Mouse (Mus musculus): ENCODE results near the gene Cep170.

The Cep170 gene

DNA sequence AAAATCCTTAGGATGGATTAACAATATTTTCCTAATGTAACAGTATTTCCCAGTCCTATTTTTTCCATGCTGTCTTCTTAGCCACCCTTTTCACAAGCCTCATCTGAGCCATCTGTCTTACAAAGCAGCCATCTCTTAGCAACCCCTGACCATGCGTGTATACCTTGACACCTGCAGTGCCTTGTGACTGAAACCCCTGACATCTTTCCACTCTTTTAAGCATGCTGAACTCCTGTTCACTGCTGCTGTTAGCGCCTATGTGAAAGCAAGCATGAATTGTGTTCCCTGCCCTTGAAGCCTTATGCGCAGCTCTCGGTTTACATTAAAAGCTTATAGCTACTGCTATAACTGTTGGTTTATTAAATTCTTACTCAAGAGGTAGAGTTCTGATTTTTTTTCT, 11.2 kb upstream of the Cep170 start:
- DNase-seq (ENCODE audit: extremely low spot score): no peak

DNA sequence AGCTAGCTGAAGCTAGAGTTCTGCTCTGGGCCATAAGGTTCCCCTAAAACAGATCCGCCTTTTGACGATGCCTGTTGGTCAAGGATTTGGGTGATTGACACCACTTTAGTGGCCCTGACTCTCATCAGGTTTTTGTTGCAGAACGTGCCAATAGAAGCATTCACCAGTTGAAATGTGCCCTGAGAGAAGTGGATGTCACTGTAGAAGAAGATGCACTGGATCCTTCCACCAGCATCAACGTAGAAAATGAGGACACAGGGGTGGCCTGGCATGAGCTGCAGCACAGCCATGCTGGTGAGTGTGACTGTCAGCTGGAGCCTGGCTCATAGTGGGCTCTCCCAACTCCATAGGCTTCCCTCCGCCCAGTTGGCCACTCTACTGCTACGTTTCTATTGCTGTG, 10.7 kb upstream of the Cep170 start:
- DNase-seq (ENCODE audit: extremely low spot score): no peak

DNA sequence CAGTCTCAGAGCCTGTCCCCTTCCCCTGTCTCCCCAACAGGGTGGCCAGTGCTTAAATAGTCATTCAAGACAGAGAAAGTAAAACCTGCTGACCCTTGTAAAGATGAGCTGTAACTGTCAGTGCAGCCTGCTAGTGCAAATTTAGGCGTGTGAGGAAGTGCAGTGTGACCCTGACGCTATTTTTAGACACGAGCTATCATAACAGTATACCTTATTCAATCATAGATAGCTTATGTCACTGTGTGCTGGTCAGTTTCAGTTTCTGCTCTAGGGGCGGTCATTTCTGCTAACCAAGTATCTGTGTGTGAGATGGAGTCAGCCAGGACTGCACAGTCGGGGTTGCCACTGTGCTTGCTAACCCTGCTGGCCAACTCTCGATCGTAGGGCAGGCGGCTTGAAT, 10.0 kb upstream of the Cep170 start:
- no peak for DNase-seq (ENCODE audit: extremely low spot score)

DNA sequence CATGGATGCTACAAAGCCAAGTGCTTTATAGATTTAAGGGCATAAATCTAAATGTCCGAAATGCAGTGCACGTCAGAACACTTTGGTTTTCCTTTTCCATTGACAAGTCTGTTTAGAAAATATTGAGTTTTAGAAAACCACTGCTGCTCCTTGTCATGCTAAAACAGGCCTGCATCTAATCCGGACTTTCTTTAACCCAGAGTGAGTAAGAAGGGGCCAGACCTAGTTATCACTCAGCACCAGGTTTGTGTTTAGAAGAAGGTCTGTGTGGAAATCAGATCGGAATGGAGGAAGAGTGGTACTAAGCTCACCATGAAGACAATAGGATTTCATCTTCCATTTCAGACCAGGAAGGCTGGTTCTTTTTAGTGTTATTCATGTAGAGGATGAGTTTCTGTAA, 9.1 kb upstream of the Cep170 start:
- no peak for DNase-seq (ENCODE audit: extremely low spot score)

DNA sequence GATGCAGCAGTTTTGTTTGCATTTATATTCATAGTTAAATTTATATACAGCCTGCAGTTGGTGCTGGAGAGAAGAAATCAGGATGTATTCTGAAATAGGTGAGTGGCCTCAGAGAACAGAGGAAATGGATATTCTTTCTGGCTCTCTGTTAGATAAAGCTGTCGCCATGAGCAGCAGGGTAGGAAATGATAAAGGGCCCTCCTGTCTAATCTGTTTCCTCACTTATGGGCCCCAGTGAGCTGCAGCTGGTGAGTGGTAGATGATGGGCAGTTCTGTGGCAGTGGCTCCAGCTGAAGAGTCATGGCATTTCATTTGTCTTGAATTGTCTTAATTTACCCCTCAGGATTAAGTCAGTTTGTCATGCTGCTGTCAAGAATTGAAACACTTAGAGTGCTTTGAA, 8.1 kb upstream of the Cep170 start:
- DNase-seq (ENCODE audit: extremely low spot score): no peak

DNA sequence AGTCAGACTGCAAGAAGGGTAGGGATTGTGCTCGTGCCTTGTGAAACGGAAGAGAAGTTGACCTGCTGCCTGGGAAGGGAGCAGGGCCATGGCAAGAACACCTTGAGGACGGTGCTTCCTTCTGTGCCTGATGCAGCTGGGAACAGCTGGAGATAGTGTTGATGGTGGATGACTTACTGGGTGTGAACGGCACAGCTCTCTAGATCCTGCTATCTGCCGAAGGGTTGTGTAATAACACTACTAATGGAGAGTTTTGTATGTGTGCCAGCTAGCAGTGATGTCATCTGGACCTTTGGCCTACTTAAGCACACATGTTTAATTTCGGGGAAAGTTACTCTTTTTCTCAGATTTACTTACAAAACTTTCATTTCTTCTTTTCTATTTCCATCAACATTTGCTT, 4.9 kb upstream of the Cep170 start:
- DNase-seq (ENCODE audit: extremely low spot score): no peak

DNA sequence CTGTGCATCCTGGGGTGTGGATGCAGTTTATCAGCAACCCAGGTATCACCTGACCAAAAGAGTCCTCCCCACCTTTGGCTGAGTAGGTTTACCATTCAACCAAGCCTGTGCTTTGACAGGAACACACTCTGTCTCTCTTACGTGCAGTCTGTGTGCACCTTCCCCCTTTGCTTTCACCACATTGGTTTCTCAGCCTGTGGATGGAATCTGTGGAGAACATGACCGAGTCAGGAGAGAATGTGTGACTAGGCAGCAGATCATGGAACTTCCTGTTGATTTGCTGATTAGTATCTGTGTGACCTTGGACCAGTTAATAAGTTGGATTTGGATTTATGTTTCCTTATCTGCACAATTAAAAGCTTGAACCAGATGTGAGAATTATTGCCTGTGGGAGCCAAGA, 4.3 kb upstream of the Cep170 start:
- DNase-seq (ENCODE audit: extremely low spot score): no peak

DNA sequence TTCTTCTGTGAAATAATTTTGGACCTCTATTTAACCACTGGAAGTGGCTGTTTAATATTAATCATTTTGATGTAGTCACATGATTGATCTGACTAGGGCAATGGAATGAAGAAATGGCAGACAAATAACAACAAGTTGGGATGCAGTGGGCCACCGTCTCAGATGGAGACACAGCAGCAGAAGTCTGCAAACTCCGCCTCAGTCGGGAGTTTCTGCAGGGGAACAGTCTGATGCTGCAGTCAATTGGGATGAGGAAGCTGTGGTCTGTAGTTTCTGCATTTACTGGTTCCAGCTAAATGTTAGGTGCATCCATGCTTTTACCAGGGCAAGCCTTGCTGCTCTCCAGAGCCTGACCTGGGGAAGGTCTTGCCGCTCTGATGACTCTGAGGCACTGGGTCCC, 2.9 kb upstream of the Cep170 start:
- no peak for DNase-seq (ENCODE audit: extremely low spot score)

DNA sequence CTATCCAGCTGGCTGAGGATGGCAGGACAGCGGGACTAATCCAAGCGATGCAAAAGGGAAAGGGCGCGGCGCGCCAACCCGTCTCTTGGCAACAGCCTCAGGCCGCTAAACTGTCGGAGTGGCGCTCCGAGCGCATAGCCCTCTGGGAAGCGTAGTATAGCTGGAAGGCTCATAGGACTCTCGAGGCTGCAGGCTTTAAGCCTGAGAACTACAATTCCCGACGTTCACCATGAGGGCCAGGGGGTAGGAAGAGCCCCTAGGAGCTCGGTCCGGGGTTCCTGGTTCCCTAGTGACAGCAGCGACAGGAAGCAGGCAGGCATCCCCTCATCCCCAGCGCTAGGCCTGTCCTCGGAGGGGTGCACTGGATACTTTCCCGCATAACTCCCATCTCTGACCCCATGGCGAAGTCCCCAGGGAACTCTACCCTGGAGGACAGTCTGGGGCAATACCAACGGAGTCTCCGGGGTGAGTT, 760 bp upstream of the Cep170 start, which contains the start of gene Sdccag8:
Gene Sdccag8, plus strand, starts transcription at position 70 of the 472 bp plus-strand sequence.
- DNase-seq (ENCODE audit: extremely low spot score): peak; percentile 88

DNA sequence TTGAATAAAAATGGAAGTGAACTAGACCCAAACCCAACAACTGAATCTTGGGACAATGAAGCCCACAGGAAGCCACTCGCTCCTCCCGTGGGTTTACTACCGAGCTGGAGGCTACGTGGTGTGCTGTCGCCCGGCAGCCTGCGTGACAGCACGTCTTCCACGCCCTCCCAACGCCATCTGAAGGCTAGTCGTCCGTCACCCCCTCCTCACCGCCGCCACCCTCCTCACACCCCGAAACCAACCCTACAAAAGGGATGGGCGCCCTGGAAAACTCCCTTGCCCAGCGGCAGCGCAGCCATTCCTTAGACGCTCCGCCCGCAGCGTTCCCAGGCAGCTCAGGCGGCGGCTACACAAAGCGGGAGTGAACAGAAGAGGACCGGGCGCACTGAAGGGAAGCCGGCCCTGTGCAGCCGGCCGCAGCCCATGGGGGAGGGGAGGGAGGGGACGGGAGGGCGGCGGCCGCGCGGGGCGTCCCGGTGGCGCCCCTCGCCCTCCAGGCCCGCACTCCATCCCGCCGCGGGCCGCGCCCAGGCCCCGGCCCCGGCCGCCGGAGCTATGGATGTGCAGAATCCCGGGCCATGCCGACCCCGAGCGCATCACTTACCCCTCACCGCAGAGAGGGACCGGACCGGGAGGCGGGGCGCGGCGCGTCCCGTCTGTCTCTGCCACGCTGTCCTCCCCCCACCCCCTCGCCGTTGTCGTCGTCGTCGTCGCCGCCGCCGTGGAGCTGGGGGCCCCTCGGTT, 403 bp downstream of the Cep170 start:
- peak; percentile 78 for DNase-seq (ENCODE audit: extremely low spot score)

DNA sequence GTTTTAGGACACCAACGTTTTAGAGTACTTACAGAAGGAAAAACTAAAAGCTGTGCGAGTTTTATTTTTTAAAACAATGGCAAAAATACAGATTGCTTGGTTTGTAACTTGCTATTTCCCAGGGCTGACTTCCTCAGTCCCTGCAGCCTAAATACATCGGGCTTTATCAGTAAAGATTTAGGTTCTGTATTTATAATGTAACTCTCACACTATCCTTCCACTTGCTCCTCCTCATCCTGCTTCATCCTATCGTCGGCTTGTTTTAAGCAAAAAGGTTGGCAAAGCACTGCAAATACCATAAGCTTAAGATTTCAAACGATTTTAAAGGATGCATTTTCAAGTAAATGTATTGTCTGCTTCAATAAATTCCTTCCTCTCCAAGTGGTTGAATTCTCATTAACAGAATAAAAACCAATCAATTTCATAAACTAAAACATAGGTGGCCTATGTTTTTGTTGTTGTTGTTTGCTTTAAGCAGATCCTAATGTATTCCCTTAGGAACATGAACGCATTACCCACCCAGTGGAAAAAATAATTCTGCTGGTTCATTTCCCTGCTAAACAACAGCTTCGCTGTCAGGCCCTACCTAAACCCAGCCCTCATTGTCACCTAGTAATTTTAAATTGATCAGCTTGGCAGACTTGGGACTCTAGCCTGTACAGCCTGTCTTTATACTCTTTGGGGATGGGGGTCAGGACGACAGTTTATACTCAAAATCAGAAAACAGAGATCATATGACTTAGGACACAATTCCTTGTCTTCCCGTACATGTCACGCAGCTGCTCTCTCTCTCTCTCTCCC, 1.2 kb downstream of the Cep170 start:
- no peak for DNase-seq (ENCODE audit: extremely low spot score)

DNA sequence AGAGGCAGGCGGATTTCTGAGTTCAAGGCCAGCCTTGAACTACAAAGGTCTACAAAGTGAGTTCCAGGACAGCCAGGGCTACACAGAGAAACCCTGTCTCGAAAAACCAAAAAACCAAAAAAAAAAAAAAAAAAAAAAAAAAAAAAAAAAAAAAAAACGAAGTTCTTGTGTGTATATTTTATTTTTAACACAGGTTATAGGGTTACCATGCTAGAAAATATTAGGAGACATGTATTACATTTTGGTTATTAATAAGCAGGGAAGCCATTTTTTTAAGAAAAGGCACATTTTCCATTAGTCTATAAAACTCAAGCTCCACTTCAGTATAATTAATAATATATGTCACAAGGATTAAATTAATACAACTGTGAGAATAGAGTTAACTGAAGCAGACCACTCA, 2.0 kb downstream of the Cep170 start:
- no peak for DNase-seq (ENCODE audit: extremely low spot score)

DNA sequence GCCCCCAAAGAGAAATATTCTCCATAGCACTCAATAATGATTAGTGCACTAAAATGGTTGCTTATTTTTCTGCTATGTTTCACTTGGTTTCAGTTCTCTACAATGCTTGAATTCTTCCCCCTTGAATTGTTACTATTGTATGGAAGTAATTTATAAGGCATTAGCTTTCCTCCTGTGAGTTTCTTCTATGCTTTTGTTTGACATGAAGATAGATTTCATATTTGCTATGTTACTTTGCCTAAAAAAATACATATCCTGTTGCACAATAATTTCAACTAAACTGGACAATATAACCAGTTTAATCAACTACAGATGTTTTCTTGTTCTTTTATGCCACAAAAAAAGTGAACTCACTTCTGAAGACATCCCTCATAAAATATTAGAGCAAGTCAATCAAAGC, 3.7 kb downstream of the Cep170 start:
- DNase-seq (ENCODE audit: extremely low spot score): no peak

DNA sequence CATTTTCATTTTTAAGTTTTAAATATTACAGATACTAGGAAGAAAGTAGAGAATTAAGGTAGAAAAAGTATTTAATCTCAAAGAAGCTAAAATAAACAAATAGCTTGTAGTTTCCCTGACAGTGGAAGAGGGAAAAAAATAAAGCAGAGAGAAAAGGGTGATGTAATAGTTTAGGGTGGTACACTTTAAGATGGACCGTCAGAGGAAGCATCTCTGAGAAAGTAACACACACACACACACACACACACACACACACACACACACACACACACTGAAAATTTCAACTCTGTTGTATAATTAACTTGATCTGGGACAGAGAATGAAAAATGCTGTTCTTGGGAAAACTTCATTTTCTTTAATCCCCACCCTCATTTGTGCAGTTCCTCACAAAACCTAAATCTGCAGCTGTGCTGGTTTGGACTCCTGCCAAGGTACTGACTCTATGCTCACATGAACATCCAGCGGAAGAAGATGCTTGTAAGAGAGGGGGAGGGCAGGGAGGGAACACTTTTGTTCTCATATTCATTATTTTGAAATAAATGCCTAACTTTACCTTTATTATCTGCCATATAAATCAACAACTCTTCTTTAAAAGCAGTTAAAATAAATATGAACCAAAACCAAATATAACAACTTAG, 13.0 kb downstream of the Cep170 start:
- no peak for DNase-seq (ENCODE audit: extremely low spot score)

DNA sequence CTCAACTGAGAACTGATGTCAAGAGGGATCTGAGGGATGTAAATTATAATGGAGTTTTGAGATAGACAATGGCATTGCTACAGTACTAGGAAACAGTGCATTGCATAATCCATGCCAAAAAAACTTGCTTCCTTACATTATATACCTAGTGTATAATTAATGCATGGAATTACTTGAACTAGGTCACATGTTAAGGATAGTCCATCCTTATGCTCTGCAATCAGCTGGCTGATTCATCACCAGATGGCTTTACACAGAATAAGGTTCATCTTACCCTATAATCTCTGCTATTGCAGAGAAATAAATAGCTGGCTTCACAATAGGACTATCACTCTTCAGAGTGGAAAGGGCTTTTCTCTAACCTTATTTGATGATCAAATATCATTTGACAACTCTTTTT, 15.2 kb downstream of the Cep170 start:
- DNase-seq (ENCODE audit: extremely low spot score): no peak

DNA sequence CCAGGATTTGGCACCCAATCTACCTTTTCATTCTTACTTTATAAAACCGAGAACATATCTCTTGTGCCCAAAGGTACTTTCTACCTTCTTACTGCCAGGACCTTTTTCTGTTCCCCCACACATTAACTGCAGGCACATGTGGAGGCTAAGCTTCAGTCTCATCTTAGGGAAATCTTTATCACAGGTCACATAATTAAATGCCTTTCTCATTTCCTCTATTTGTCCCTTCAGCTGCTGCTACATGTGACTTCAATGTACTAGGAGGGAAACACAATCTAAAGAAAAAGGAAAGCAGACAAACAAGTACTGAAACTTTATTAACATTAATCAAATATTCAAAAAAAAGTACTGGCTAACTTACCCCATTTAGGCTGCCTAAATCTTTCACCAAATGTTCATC, 21.7 kb downstream of the Cep170 start:
- no peak for DNase-seq (ENCODE audit: extremely low spot score)

DNA sequence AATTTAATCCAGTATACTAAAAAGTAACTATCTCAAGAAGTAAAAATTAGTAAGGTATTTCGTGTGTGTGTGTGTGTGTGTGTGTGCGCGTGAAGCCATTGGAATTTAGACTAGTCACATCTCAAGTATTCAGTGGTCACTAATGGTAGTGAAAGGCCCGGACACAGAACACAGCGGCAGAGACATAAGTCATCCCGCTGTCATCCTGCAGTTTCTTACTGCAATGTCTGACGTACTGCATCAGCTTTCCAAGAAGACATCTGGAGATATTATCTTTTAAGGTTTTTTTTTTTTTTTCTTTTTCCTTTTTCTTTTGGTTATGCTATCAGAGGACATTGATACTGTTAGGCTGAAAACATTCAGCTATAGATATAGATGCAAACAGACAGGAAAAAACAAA, 24.5 kb downstream of the Cep170 start:
- no peak for DNase-seq (ENCODE audit: extremely low spot score)

DNA sequence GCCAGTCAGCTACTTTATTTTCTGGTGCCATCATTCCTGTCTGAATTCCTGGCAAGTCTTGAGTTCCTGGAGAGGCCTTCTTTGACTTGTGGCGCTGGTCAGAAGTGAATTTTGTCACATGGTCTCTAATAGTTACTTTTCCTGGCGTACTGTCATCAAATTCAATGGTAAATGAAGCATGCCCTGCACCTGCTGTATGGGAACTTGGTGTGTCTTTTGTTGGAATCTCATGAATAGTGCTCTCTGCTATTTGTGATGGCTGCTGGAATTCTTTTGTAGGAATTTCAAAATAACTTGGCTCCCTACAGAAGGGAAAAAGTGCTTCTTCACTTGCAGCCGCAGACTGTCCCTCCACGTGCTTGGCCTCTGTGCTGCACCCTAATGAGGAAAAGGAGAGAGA, 39.3 kb downstream of the Cep170 start:
- DNase-seq (ENCODE audit: extremely low spot score): no peak

DNA sequence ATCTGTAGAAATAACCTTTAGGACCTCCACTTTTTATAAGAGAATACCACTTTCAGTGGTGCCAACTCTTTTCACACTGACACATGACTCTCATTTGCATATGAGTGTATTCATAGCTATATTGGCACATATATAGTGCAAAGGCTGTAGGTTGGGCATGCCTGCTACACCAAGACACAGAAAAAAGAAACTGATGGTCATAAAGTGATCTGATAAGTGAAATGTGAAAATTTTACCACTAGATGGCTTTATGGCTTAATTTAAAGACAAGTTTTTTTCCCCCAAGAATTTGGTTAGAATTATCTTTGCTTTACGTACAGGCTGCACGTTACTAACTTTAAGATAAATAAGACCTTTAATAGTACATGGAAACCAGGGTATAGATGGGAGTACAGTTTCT, 51.6 kb downstream of the Cep170 start:
- no peak for DNase-seq (ENCODE audit: extremely low spot score)

DNA sequence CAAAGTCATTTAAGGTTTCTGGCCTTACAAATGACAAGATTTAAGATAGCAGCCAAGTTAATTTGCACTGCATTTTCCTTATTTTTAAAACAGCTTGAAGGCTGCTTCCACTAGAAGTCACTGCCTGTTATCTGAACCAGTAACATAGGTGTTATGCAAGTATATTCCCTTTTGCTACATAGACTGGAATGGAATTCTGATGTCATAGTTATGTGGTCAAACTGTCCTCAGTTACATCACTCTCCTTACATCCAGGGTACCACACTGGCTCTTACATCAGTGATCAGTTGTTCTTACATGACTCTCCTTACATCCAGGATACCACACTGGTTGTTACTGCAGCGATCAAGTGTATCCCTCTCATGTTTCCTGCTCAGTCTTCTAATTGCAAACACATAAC, 53.2 kb downstream of the Cep170 start:
- DNase-seq (ENCODE audit: extremely low spot score): no peak

DNA sequence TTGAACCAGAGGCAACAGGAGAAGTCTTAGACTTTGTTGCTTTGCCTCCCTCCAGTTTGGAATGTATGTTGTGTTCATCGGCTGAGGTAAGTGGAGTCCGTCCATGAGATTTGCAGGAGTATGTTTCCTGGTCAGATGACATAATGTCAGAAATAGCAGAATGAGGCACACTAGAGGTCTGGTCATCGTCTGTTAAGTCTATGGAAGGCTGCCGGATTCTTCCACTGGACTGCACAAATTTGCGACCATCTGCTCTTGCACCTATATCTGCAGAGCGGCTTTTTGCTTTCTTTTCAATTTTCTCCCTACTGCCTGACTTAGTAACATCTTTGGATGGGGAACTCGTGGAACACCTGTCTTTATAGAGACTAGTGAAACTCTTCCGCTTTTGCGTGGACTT, 58.3 kb downstream of the Cep170 start:
- no peak for DNase-seq (ENCODE audit: extremely low spot score)

DNA sequence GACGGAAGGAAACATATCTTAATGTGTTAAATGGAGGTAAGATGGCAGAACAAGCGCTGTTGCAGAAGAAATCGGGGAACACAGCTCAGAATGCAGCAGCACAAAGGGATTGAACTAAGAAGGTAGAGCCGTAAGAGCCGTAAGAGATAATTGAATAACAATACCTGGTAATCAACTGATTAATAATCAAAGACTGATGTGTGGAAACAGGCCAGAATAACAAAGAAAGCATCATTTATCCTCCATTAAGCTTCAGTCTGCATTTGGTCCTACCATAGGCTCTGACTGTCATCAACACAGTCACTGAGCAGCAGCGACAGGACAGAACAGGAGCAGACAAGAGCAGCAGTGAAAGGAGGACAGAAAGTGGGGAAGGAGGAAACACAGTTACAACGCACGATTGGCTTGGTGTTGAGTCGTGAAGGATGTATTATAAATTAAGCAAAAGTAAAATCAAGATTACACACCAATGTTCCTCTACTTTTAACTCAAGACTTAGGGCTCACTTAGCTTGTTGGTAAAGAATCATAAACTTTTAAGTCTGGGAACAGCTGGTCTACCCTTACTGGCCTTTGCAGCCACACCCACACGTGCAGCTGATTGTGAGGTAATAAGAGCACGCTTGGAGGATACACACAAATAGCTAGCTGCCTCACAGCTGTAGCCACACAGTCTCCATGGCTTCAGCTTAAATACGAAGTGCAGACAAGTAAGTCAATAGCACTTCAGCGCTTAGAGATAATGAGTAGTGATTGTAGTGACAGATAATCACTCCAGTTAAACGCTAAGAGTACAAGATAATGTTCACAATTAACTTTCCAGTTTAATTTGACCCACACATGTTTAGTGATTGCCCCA, 59.8 kb downstream of the Cep170 start:
- no peak for DNase-seq (ENCODE audit: extremely low spot score)

Data from embryo, embryonic 9.5 days (tissue).